Mouse (Mus musculus): Measurements from ENCODE around the gene Fcho1.
"Not testable (repeated sequence)": the region's sequence is repeated elsewhere in the genome, so short reads cannot be mapped to it uniquely, and the experiment has no call there.

Gene Fcho1

DNA sequence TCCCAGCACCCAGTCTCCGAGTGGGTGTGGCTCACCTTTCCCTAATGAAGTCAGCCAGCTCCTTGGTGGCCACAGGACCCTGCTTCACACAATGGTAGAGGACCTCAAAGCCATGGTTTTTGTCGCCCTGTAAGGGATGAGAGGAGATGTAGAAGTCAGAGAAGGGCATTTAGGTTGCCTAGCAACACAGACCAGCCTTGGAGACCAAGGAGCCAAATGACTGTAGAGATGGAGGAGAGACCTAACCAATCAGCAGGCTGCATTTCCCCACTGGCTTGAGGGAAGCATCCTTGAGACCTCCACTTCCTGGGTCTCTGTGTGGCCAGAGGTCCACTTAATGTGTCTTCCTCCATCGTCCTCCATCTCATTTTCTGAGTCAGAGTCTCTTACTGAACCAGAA is 7.3 kb downstream of the Fcho1 start:
- peak in 1 of 2 experiments; percentile 47 for DNase-seq (ENCODE audit: low spot score in 2 of 2)

- peak; percentile 43 to 53 for DNase-seq (ENCODE audit: low spot score in 2 of 2)
Observed at GRCm38 (mm10) chr8:71717096-71717495, 8.4 kb downstream of the Fcho1 start.

DNA sequence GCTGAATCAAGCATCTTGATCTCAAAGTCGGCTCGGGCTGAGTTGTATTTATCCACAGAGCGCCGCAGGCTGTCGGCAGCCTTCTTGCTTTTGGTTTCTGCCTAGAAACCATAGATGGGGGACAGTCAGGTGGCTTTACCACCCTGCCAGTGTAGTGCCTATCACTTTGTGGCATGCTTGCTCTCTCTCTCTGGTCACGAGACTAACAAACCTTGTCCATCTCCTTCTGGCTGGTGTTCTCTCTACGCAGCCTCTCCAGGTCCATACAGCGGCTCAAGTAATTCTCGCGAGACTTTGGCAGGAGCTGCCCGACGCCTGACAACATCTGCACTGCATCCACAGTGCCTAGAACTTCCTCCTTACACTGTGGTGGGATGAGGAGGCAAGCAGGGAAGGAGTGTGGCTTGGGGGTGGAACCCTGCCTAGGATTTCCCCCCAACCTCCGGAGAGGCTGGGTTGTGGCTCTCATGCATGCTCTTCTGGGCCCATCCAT is 8.9 kb downstream of the Fcho1 start:
- no peak for DNase-seq (ENCODE audit: low spot score in 2 of 2)

- no peak for DNase-seq (ENCODE audit: low spot score in 2 of 2)
Observed at GRCm38 (mm10) chr8:71715531-71715930, 10.0 kb downstream of the Fcho1 start.

GRCm38 (mm10) chr8:71711574-71711973 is 13.9 kb downstream of the Fcho1 start:
- DNase-seq (ENCODE audit: low spot score in 2 of 2): no peak

- peak; percentile 86 to 88 for DNase-seq (ENCODE audit: low spot score in 2 of 2)
Observed at GRCm38 (mm10) chr8:71709800-71710446, 15.6 kb downstream of the Fcho1 start.

DNA sequence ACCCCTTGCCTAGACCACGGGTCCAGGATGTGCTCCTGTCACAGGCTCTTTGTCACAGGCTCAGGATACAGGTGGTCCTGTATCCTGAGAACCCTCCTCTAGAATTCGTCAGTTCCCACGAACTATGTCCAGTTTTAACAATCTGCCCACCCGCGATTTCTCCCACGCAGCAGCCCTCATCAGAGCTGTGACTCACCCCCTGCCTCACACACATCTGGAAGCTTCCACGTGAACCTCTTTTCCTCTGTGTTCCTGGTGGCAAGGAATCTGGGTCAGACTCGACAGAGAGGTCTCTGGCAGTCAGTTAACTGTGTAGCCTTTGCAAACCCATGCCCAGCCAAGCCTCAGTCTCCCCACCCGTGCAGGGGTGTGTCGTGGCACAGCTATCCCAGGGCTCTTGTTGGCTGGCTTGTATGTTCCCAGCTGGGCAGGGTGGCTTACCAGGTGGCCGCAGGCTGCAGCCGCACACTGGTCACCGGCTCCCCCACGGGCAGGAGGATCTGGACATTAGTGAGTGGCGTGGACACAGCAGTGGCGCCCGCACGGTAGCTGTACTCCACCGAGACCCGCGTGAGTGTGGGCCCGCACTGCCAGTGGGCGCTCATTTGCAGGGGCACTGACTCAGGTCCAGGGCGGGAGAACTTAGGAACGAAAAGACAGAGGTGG is 16.2 kb downstream of the Fcho1 start:
- DNase-seq (ENCODE audit: low spot score in 2 of 2): peak; percentile 26 to 33

- peak; percentile 71 to 72 for DNase-seq (ENCODE audit: low spot score in 2 of 2)
Observed at GRCm38 (mm10) chr8:71707874-71708273, 17.6 kb downstream of the Fcho1 start.

- not testable (repeated sequence) for DNase-seq (ENCODE audit: low spot score in 2 of 2)
Observed at GRCm38 (mm10) chr8:71703400-71703799, 22.1 kb downstream of the Fcho1 start.

GRCm38 (mm10) chr8:71702923-71703322 is 22.6 kb downstream of the Fcho1 start:
- DNase-seq (ENCODE audit: low spot score in 2 of 2): no peak

- DNase-seq (ENCODE audit: low spot score in 2 of 2): no peak
Observed at GRCm38 (mm10) chr8:71702087-71702432, 23.5 kb downstream of the Fcho1 start.

DNA sequence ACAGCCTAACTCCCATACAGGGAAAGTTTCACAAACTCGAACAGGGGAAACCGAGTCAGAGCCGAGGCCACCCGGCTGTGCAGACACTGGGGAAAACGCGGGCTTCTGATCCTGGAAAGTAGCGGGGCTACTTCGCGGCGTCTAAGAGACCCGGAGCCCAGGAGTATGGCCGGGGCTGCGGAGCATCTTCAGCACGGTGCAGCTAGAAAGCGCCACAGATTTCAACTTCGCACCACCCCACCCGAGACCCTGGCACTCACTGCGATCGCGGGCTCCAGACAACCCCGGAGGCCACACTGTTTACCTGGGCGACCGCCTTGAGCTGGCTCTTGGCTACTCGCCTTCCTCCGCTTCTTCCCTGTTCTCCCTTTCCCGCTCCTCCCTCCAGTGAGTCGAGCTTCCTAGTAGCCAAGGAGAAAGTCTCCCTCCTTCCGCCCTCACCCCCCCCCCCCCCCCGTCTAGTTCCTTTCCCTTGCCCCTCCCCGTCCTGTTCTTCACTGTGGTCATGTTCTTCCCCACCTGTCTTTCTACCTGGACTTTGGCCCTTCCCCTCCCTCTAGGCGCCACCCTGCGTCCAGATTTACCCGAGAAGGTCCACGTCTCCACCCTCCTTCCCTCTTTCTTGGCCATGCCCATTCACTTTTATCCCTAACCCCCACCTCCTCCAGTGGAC is 24.0 kb downstream of the Fcho1 start, which contains the start of gene B3gnt3:
B3gnt3 (minus strand) TSS at position 376 of the 673 bp plus-strand sequence.
- DNase-seq (ENCODE audit: low spot score in 2 of 2): no peak

DNA sequence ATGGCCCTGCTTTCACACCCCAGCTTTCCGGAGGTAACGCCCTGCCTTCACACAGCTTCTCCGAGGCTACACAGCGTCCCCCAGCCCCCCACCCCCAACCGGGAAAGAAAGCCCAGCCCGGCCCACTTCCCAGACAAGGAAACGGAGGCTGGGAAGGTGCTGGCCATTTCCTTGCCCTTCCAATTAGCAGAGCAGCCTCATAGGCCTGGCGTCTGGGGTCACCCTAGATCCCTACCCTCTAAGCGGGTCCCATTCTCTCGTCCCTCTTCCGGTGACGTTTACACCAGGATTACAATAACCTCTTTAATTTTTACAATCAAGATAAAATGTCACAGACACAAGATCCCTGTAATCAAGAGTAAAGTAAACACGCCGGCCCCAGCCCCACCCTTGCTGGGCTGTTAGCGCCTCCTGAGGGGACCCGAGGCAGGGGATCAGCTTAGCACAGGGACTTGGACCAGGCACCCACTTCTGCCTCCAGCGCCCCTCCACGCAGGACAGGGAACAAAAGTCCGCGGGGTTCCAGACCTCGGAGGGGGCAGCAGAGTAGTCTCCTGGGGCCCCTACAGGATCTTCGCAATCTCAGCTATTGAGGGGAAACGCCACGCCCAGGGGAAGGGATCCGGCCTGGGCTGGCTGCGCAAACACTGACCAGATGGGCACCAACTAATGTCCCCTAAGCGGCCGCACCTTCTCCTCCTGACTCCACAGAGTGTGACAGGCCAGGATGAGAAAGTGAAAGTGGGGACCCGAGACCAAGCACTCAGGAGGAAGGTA is 24.8 kb downstream of the Fcho1 start:
- DNase-seq (ENCODE audit: low spot score in 2 of 2): no peak

DNA sequence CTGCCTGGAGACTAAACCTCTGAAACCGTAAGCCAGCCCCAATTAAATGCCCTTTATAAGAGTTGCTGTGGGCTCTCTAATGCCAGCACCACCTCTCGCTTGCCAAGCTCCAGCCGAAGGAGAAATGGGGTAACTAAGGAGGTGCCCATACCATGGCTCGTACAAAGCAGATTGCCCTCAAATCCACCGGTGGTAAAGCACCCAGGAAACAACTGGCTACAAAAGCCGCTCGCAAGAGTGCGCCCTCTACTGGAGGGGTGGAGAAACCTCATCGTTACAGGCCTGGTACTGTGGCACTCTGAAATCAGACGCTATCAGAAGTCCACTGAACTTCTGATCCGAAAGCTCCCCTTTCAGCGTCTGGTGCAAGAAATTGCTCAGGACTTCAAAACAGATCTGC is 30.1 kb downstream of the Fcho1 start:
- not testable (repeated sequence) for DNase-seq (ENCODE audit: low spot score in 2 of 2)

- DNase-seq (ENCODE audit: low spot score in 2 of 2): peak in 1 of 2 experiments; percentile 31
Observed at GRCm38 (mm10) chr8:71693166-71694041, 32.1 kb downstream of the Fcho1 start.

- DNase-seq (ENCODE audit: low spot score in 2 of 2): no peak
Observed at GRCm38 (mm10) chr8:71692509-71692908, 33.0 kb downstream of the Fcho1 start.

GRCm38 (mm10) chr8:71689028-71689427 is 36.5 kb downstream of the Fcho1 start, which contains the start of gene Insl3:
Insl3 (plus strand) TSS chr8:71689214.
- no peak for DNase-seq (ENCODE audit: low spot score in 2 of 2)

DNA sequence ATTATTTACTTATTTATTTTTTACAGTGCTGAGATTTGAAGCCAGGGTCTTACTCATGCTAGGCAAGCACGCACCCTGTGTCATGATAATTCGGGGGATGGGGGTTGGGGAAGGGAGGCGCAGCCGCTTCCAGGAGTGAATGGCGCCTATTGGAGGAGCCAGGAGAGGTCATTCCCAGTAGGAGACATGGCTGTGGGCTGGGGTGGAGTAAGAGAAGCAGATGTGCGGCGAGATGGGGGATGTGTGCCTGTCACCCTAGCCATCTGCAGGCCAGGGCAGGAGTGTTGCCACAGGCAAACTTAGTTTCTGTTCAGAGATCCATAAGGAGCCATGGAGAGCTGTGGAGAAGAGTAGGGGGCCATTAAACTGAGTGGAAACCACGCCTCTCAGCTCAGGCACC is 37.9 kb downstream of the Fcho1 start:
- DNase-seq (ENCODE audit: low spot score in 2 of 2): no peak

GRCm38 (mm10) chr8:71686143-71686734 is 39.3 kb downstream of the Fcho1 start:
- DNase-seq (ENCODE audit: low spot score in 2 of 2): no peak

- DNase-seq (ENCODE audit: low spot score in 2 of 2): peak in 1 of 2 experiments; percentile 49
Observed at GRCm38 (mm10) chr8:71685573-71685972, 39.9 kb downstream of the Fcho1 start.
